Mouse (Mus musculus) lung, adult 2 months (tissue): ENCODE results near the gene Nans.

Experiments
- CTCF ChIP-seq: fragments of 200-500 bp; IDR thresholded peaks from 2 replicates; pipeline ENCODE4 v1.5.1; 2011; ENCODE audit warnings: mild to moderate bottlenecking, low read length, control low read depth; ENCODE audit not compliant: insufficient read depth
- POLR2A ChIP-seq: fragments of 200-500 bp; IDR thresholded peaks from 2 replicates; pipeline ENCODE4 v1.6.1; 2011; ENCODE audit warnings: low read depth, mild to moderate bottlenecking, control low read depth, low read length, borderline replicate concordance; ENCODE audit errors: extremely low read depth

DNA sequence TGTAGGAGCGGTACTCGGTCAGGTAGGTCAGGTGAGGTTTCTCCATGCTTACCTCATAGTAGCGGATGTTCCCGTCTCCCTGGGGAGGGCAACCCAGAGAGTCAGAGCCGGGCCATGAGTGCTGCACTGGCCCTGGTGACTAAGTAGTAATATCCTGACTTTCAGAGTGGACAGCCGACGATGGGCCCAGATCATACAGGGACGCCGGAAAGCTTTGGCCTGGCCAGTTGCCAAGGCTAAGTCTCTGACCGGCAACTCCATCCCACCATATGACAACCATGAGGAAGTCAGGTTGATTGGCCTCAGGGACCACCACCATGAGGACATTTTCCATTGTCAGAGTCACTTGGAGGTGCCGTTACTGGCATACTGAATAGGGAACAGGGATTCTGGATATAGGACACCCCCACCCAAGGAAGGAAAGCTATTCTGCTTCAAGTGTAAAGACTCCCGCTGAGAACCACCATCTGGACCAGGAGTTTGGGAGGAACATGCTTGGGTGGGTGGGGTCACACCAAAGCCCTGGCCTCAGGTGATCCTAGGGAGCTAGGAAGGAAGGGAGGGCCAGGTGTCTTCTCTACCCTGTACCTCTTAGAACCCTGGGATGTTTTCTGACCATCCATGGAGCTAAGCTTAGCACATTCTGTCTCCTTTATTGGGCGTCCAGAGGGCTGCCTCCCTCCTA, 54.5 kb downstream of the Nans start:
- TF ChIP-seq CTCF (no peak), POLR2A (no peak)
